Mouse (Mus musculus) hindbrain, postnatal 0 days (tissue): Measurements from ENCODE around the gene Pip4k2a. TPM values are rescaled to one million over a fixed set of nuclear protein-coding genes. Genes with fewer than 3 reads are reported as not detected.

Experiments used
- ATAC-seq: fragments of 200-750 bp; cut with Nextera tagmentation; 2 replicates; pipeline ENCODE4 v1.8.0; 2017; ENCODE audit warnings: mild to moderate bottlenecking, moderate TSS enrichment, moderate library complexity
- DNase-seq: peaks from one replicate; pipeline ENCODE4 v3.0.0-alpha.2; 2015; ENCODE audit warnings: low spot score
- H3K27ac ChIP-seq: fragments of 300-500 bp; sonication (generic); 2 replicates; pipeline ENCODE4 v1.5.1; 2014; ENCODE audit warnings: mild to moderate bottlenecking
- H3K27me3 ChIP-seq: fragments of 300-500 bp; sonication (generic); 2 replicates; pipeline ENCODE4 v1.6.1; 2014; ENCODE audit warnings: low read length, mixed read lengths; ENCODE audit not compliant: insufficient read depth
- H3K36me3 ChIP-seq: fragments of 300-500 bp; sonication (generic); 2 replicates; pipeline ENCODE4 v1.6.1; 2014; ENCODE audit warnings: low read length, mixed read lengths; ENCODE audit not compliant: insufficient read depth
- H3K4me1 ChIP-seq: fragments of 300-500 bp; sonication (generic); 2 replicates; pipeline ENCODE4 v1.6.1; 2014; ENCODE audit warnings: antibody characterized with exemption, low read length, mixed read lengths; ENCODE audit not compliant: insufficient read depth
- H3K4me2 ChIP-seq: fragments of 300-500 bp; sonication (generic); 2 replicates; pipeline ENCODE4 v1.6.1; 2014; ENCODE audit warnings: low read depth, mild to moderate bottlenecking, low read length, moderate library complexity, mixed read lengths
- H3K4me3 ChIP-seq: fragments of 300-500 bp; sonication (generic); 2 replicates; pipeline ENCODE4 v1.5.1; 2014; ENCODE audit warnings: low read length
- H3K9ac ChIP-seq: fragments of 300-500 bp; sonication (generic); replicated peaks from 2 replicates; pipeline ENCODE4 v1.6.1; 2014; ENCODE audit warnings: mild to moderate bottlenecking, low read length, moderate library complexity, mixed read lengths
- H3K9me3 ChIP-seq: fragments of 300-500 bp; sonication (generic); 2 replicates; pipeline ENCODE4 v1.6.1; 2016; ENCODE audit warnings: low read length, mixed read lengths
- CTCF ChIP-seq: IDR thresholded peaks from 2 replicates; pipeline ENCODE4 v1.5.1; 2016; ENCODE audit warnings: antibody characterized with exemption, control low read depth, low read depth
- WGBS: fragments of 180-500 bp; shearing (Covaris S2); extraction: QIAGEN DNeasy Blood & Tissue Kit; methylation state at CpG from one replicate; pipeline ENCODE4 v1.1.7; 2014; 5-methylcytosine and 5-hydroxymethylcytosine counted together
- polyA plus RNA-seq: library from polyadenylated mRNA; unstranded; fragments of >200 nt; fragmentation: Nextera tagmentation; extraction: Ambion mirVana; gene quantifications from 2 replicates; pipeline ENCODE4 v1.2.1, GENCODE M21; 2015
- total RNA-seq: library from RNA; depleted of rRNA; stranded (reverse); fragments of >200 nt; gene quantifications from 2 replicates; pipeline ENCODE4 v1.2.3, GENCODE M21; 2014

Gene Pip4k2a
- total and polyA plus RNA-seq, 2 experiments from 2014 or later: 5.5 to 8.2 TPM

DNA sequence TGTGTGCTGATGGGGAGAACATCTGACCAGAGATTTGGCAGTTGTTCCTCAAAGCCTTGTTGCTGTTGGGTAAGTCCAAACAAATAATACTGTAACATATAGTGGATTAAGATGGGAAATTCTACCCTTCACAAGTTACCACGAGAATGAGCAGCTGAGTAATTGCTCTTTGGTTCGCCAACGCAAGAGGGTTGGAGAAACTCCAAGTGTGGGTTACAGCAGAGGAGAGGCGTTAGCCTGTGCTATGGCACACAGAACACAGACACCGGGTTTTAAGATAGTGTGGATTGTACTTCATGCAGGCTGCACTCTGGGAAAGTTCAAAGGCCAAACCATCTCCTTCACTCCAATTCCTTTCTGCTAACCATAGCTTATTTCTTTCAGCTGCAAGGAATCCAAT lies 144.6 kb downstream of the Pip4k2a start:
- no peaks in the 10 kb centered on the region for H3K9me3 ChIP-seq
- H3K4me1 ChIP-seq: no peaks in the 10 kb centered on the region; the same call in 1 of the 2 replicates
- H3K36me3 ChIP-seq: no peaks in the 10 kb centered on the region
- WGBS: 80% methylated on average over 5 of the region's 5 CpGs
- no peak overlapping the region for H3K9ac ChIP-seq
- H3K4me2 ChIP-seq: no peak overlapping the region
- no peak for ATAC-seq
- no peak overlapping the region for H3K27ac ChIP-seq
- no peak for DNase-seq
- H3K27me3 ChIP-seq: no peaks in the 10 kb centered on the region
- TF ChIP-seq CTCF: no peak
- H3K4me3 ChIP-seq: no peak overlapping the region

DNA sequence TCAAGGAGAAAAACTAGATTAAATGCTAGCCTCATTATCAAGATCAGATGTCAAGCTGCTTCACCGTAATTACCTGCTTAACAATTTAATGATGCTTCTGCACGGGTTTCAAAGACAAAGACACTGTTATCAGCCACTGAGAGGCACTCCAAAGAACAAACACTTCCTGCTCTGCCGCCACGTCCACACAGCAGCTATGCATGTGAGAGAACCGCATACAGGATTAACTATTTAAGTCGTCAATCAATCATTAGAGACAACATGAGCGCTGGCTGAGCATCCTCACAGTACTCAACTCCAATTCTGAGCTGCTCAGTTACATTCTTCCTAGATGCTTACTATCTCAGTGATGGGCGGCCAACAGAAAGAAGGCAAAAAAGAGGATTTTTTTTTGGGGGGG lies 147.3 kb downstream of the Pip4k2a start:
- WGBS: 52% methylated on average over 8 of the region's 8 CpGs
- Histone ChIP-seq H3K27ac (no peak overlapping the region), H3K4me1 (no peaks in the 10 kb centered on the region), H3K4me3 (no peak overlapping the region), H3K9ac (no peak overlapping the region), H3K27me3 (no peaks in the 10 kb centered on the region), H3K4me2 (no peak overlapping the region), H3K9me3 (no peaks in the 10 kb centered on the region), H3K36me3 (no peaks in the 10 kb centered on the region; the same call in 1 of the 2 replicates)
- DNase-seq: no peak
- no peak for ATAC-seq
- no peak for TF ChIP-seq CTCF

DNA sequence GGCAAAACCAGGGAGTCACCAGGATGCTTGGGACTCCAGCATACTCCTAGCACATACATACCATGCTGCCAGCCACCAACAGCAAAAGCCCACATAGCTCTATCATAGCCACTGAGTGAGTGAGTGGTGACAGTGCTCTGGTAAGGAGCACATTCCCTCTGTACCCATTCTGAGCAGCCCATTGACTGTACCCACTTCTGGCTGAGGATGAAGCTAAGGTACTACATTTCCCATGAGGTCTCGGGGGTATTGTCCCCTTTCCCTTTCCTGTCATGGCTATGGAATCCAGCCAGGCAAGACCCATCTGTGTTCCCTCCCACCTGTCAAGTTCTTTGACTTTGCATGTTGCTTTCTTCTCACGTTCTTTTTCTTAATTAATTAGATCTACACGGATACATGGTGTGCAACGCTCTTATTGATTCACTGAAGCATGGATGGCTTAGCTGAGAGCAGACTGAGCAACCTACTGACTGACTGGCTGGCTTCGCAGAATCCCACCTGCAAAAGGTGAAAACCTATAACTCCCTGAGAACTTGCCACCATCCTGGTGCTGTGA lies 149.8 kb downstream of the Pip4k2a start:
- no peak for ATAC-seq

DNA sequence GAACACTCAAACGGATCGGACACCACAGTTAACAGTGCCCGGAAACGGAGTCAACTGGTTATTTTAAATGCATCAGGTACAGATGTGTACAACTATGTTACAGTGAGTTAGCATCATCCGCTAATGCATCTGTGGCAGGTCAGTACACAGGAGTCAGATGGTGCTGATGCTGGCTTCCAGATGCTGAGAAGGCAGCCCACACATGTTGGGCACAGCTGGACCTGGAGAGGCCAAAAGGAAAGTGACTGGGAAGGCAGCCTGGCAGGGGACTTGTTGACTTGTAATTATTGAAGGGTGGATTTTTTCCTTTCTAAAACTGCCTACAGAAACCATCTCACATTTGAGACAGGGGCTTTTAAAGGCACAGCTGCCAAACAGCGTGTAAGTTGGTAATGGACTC lies 155.4 kb downstream of the Pip4k2a start:
- DNase-seq (no peak), ATAC-seq (no peak)
- no peak overlapping the region for H3K4me3 ChIP-seq
- no peak overlapping the region for H3K4me2 ChIP-seq
- no peak for TF ChIP-seq CTCF
- peaks cover 7% of the 10 kb centered on the region; the same call in 1 of the 2 replicates for H3K36me3 ChIP-seq
- 91% methylated on average over 6 of the region's 6 CpGs for WGBS
- no peaks in the 10 kb centered on the region for H3K4me1 ChIP-seq
- no peak overlapping the region for H3K27ac ChIP-seq
- no peak overlapping the region for H3K9ac ChIP-seq
- no peaks in the 10 kb centered on the region for H3K27me3 ChIP-seq
- H3K9me3 ChIP-seq: no peaks in the 10 kb centered on the region

More for the DNA sequence above, 149.8 kb downstream of the Pip4k2a start:
- Histone ChIP-seq H3K36me3 (peaks cover 7% of the 10 kb centered on the region; the same call in 1 of the 2 replicates), H3K9me3 (no peaks in the 10 kb centered on the region), H3K4me2 (no peak overlapping the region), H3K4me3 (no peak overlapping the region), H3K27ac (no peak overlapping the region), H3K27me3 (no peaks in the 10 kb centered on the region), H3K9ac (no peak overlapping the region), H3K4me1 (no peaks in the 10 kb centered on the region)
- WGBS: 65% methylated on average over 5 of the region's 5 CpGs
- TF ChIP-seq CTCF: no peak
- DNase-seq: no peak

DNA sequence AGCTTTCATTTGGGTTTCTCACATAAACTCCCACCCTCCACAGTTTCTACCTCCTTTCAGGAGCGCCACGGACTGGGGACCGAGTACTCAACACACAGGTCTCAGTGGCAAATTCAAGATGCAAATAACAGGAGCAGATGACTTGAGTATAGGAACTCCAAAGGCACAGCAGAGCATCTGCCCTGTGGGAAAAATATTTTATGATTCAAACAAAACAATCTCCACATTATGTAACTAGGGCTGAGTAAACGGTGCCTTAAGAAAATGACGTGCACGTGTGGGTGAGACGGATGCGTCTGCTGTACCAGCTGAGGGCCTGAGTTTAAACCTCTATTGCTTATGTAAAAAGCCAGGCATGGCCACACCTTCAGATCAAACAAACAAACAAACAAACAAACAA lies 156.9 kb downstream of the Pip4k2a start:
- no peaks in the 10 kb centered on the region for H3K9me3 ChIP-seq
- WGBS: 88% methylated on average over 8 of the region's 8 CpGs
- no peak overlapping the region for H3K9ac ChIP-seq
- no peak for ATAC-seq
- H3K27ac ChIP-seq: no peak overlapping the region
- TF ChIP-seq CTCF: no peak
- no peaks in the 10 kb centered on the region for H3K27me3 ChIP-seq
- no peaks in the 10 kb centered on the region for H3K4me1 ChIP-seq
- H3K4me3 ChIP-seq: no peak overlapping the region
- no peak for DNase-seq
- H3K4me2 ChIP-seq: no peak overlapping the region
- H3K36me3 ChIP-seq: peaks cover 7% of the 10 kb centered on the region; the same call in 1 of the 2 replicates

DNA sequence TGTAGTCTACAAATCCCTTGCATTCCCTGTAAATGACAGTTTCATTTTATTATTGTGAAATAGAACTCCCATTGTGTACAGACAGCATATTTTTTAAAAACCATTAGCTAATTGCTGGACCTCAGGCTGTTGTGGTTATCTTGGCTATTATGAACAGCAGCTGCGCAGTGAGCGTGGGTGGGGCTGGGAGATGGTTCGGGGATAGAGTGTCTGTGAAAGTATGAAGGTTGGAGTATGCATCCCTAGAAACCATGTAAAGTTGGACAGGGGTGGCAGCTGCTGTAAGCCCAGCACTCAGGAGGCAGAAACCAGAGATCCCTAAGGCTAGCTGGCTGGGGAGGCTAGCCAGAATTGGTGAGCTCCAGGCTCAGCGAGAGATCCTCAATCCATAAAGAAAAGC lies 158.4 kb downstream of the Pip4k2a start:
- Histone ChIP-seq H3K27ac (no peak overlapping the region), H3K4me1 (no peaks in the 10 kb centered on the region), H3K27me3 (no peaks in the 10 kb centered on the region), H3K9me3 (no peaks in the 10 kb centered on the region), H3K9ac (no peak overlapping the region), H3K4me3 (no peak overlapping the region), H3K4me2 (no peak overlapping the region), H3K36me3 (no peaks in the 10 kb centered on the region)
- ATAC-seq (no peak), DNase-seq (no peak)
- no peak for TF ChIP-seq CTCF
- WGBS: 91% methylated on average over 4 of the region's 4 CpGs

DNA sequence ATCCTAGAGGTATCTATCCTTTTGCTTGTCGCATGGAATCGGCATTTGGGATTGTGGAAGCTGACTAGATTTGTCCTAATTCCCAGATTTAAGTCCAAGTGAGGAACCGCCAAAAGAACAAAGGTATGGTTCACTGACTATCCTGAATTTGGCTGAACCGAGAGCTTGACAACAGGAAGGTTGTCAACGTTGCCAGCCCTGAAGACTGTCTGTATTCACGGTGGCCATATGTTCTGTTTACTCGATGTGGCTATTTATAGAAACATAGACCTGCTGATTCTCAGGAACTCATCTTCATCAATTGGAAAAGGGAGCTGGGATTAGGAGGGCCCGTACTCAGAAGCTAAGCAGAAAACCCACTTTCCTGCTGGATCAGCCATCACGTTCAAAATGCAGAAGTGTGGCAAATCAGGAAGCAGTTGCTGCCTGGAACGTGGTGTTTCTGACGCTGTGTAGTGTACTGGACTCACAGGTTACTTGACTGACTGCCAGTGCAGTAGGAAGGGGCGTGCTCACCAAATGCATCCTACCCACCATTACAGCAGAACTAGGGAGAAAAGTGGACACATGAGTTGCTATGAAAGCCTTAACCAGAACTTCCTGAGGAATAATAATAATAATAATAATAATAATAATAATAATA lies 162.5 kb downstream of the Pip4k2a start:
- no peaks in the 10 kb centered on the region for H3K9me3 ChIP-seq
- H3K27ac ChIP-seq: no peak overlapping the region
- no peak for TF ChIP-seq CTCF
- DNase-seq (no peak), ATAC-seq (no peak)
- H3K27me3 ChIP-seq: no peaks in the 10 kb centered on the region
- 75% methylated on average over 12 of the region's 12 CpGs for WGBS
- H3K4me2 ChIP-seq: no peak overlapping the region
- H3K4me3 ChIP-seq: no peak overlapping the region
- H3K4me1 ChIP-seq: no peaks in the 10 kb centered on the region
- no peak overlapping the region for H3K9ac ChIP-seq
- H3K36me3 ChIP-seq: no peaks in the 10 kb centered on the region
